Mouse (Mus musculus): ENCODE measurements around the gene Arid3a. TPM values are rescaled to one million over a fixed set of nuclear protein-coding genes. Genes with fewer than 3 reads are reported as not detected.

Gene Arid3a
- total and polyA plus RNA-seq, 3 experiments, result 48.4 to 114 (median 94.4) TPM

GRCm38 (mm10) chr10:79908167-79909091 is 18.4 kb upstream of the Arid3a start, which contains the start of gene Med16:
Gene Med16, minus strand, starts transcription at chr10:79908923.
- Histone ChIP-seq H3K79me2 (replicated peaks; ENCODE audit: control insufficient read depth, extremely low read depth, insufficient read depth, poor library complexity, severe bottlenecking) (no peaks in the 10 kb centered on the region), H3K9me3 (replicated peaks; ENCODE audit: low read length) (peaks cover 5% of the 10 kb centered on the region), H3K36me3 (replicated peaks in 1 of 2; ENCODE audit: control insufficient read depth in 1 of 2, insufficient read depth in 1 of 2, low read length in 1 of 2) (peaks cover 23 to 70% of the 10 kb centered on the region in 2 experiments), H3K4me1 (ENCODE audit: control insufficient read depth in 1 of 2, insufficient read depth in 2 of 2) (peaks cover 7 to 15% of the 10 kb centered on the region in 2 experiments), H3K4me3 (replicated peaks in 1 of 3; ENCODE audit: low read depth in 2 of 3, low read length in 2 of 3, poor library complexity in 1 of 3) (peak within 1 kb of the TSS; percentile 68 to 86 (median 78)), H3K27ac (ENCODE audit: insufficient read depth, low read depth) (peak within 1 kb of the TSS; percentile 85), H3K9ac (ENCODE audit: insufficient read depth, low read depth) (peak within 1 kb of the TSS; percentile 97), H3K27me3 (replicated peaks) (no peaks in the 10 kb centered on the region), H3K4me2 (ENCODE audit: insufficient read depth, low read depth, poor library complexity, severe bottlenecking) (peak within 1 kb of the TSS; percentile 17; the same call in 1 of the 2 replicates)
- in situ Hi-C loops (cut with MboI; ENCODE audit: low pct_ligation_motif_present, low pct_unique_long_range_greater_than_20kb, low sequenced_read_pairs), result no loop called here
- peak; percentile 95 for DNase-seq (ENCODE audit: extremely low read depth)
- dilution Hi-C loops (cut with MboI; ENCODE audit: extremely low pct_ligation_motif_present, extremely low pct_unique_long_range_greater_than_20kb, low sequenced_read_pairs), result no loop called here
- TF ChIP-seq CHD2 (IDR thresholded peaks at IDR 0.05; ENCODE audit: low read length) (peak; percentile 72), NELFE (IDR thresholded peaks at IDR 0.05; ENCODE audit: low read depth, low read length) (peak; percentile 68), CTCF (conservative IDR thresholded peaks at IDR 0.05 in 1 of 2, IDR thresholded peaks at IDR 0.05 in 1 of 2; ENCODE audit: low read depth in 2 of 2, low read length in 2 of 2) (no peak), KAT2A (IDR thresholded peaks at IDR 0.05; ENCODE audit: insufficient replicate concordance, low read length) (peak; percentile 71; the same call in 1 of the 2 replicates), MAFK (IDR thresholded peaks at IDR 0.05; ENCODE audit: insufficient replicate concordance, low read length) (no peak), MAX (IDR thresholded peaks at IDR 0.05; ENCODE audit: low read length) (no peak), MEF2A (IDR thresholded peaks at IDR 0.05; ENCODE audit: borderline replicate concordance, low read depth, low read length) (no peak), ELF1 (IDR thresholded peaks at IDR 0.05; ENCODE audit: low read depth, low read length) (no peak), MAZ (IDR thresholded peaks at IDR 0.05; ENCODE audit: low read depth, low read length) (peak; percentile 80; the same call in 1 of the 2 replicates), ZNF384 (IDR thresholded peaks at IDR 0.05; ENCODE audit: low read depth, low read length) (0 out of 2 replicates have a peak, but pooled peaks have one; percentile 18), NRF1 (IDR thresholded peaks at IDR 0.05; ENCODE audit: low read depth, low read length) (no peak), POLR2A (IDR thresholded peaks at IDR 0.05; ENCODE audit: low read depth, low read length) (peak; percentile 74), IRF4 (IDR thresholded peaks at IDR 0.05; ENCODE audit: low read depth, low read length) (no peak), TCF12 (IDR thresholded peaks at IDR 0.05; ENCODE audit: low read depth, low read length) (0 out of 2 replicates have a peak, but pooled peaks have one; percentile 33), ETS1 (conservative IDR thresholded peaks at IDR 0.05; ENCODE audit: low read depth, low read length) (no peak), TBP (conservative IDR thresholded peaks at IDR 0.05; ENCODE audit: low read depth, low read length) (peak; percentile 62; the same call in 1 of the 2 replicates), HCFC1 (IDR thresholded peaks at IDR 0.05; ENCODE audit: low read depth, low read length) (peak; percentile 80), GABPA (IDR thresholded peaks at IDR 0.05; ENCODE audit: insufficient replicate concordance, low read depth, low read length) (no peak)
